Mouse (Mus musculus) embryonic facial prominence, embryonic 11.5 days (tissue): ENCODE measurements around the gene Smox. TPM values are rescaled to one million over a fixed set of nuclear protein-coding genes. Genes with fewer than 3 reads are reported as not detected.
A peak's percentile ranks its signal among the peaks of the same experiment; 100 is the strongest.

Experiments used
- ATAC-seq: fragments of 200-750 bp; cut with Nextera tagmentation; replicated peaks from 2 replicates; pipeline ENCODE4 v1.8.0; 2017; ENCODE audit warnings: low read depth; ENCODE audit not compliant: insufficient number of reproducible peaks, low FRiP score, low TSS enrichment
- DNase-seq: peaks from one replicate; pipeline ENCODE4 v3.0.0-alpha.2; 2015; ENCODE audit warnings: low spot score
- H3K27ac ChIP-seq: fragments of 300-500 bp; sonication (generic); replicated peaks from 2 replicates; pipeline ENCODE4 v1.5.1; 2014; ENCODE audit warnings: mild to moderate bottlenecking, low read depth, low read length, control low read depth
- H3K27me3 ChIP-seq: fragments of 300-500 bp; sonication (generic); 2 replicates; pipeline ENCODE4 v1.6.1; 2014; ENCODE audit warnings: mild to moderate bottlenecking, low read length, moderate library complexity, mixed read lengths; ENCODE audit not compliant: control insufficient read depth, insufficient read depth
- H3K36me3 ChIP-seq: fragments of 300-500 bp; sonication (generic); replicated peaks from 2 replicates; pipeline ENCODE4 v1.6.1; 2014; ENCODE audit warnings: low read depth, mild to moderate bottlenecking, low read length, moderate library complexity, mixed read lengths; ENCODE audit not compliant: control insufficient read depth, insufficient read depth
- H3K4me1 ChIP-seq: fragments of 300-500 bp; sonication (generic); 2 replicates; pipeline ENCODE4 v1.6.1; 2014; ENCODE audit warnings: low read length, mixed read lengths; ENCODE audit not compliant: control insufficient read depth, insufficient read depth
- H3K4me2 ChIP-seq: fragments of 300-500 bp; sonication (generic); 2 replicates; pipeline ENCODE4 v1.6.1; 2014; ENCODE audit warnings: low read depth, mild to moderate bottlenecking, control low read depth, low read length, moderate library complexity
- H3K4me3 ChIP-seq: fragments of 300-500 bp; sonication (generic); 2 replicates; pipeline ENCODE4 v1.5.1; 2014; ENCODE audit warnings: low read depth, low read length, control low read depth
- H3K9ac ChIP-seq: fragments of 300-500 bp; sonication (generic); replicated peaks from 2 replicates; pipeline ENCODE4 v1.6.1; 2014; ENCODE audit warnings: mild to moderate bottlenecking, control low read depth, low read length
- H3K9me3 ChIP-seq: fragments of 300-500 bp; sonication (generic); replicated peaks from 2 replicates; pipeline ENCODE4 v1.6.1; 2016; ENCODE audit warnings: mild to moderate bottlenecking, low read length, inconsistent platforms, mixed read lengths; ENCODE audit not compliant: control insufficient read depth
- WGBS: fragments of 180-500 bp; shearing (Covaris S2); extraction: QIAGEN DNeasy Blood & Tissue Kit; methylation state at CpG from one replicate; pipeline ENCODE4 v1.1.7; 2014; 5-methylcytosine and 5-hydroxymethylcytosine counted together
- polyA plus RNA-seq: library from polyadenylated mRNA; unstranded; fragments of >200 nt; fragmentation: Nextera tagmentation; extraction: Ambion mirVana; gene quantifications from 2 replicates; pipeline ENCODE4 v1.2.1, GENCODE M21; 2014

Gene Smox
- polyA plus RNA-seq, 1 experiment from 2014 or later = 38.7 TPM

GRCm38 (mm10) chr2:131496125-131496820 lies 5.0 kb downstream of the Smox start:
- WGBS = 86% methylated on average over 5 of the region's 5 CpGs
- DNase-seq (no peak), ATAC-seq (no peak)
- Histone ChIP-seq H3K4me3 (no peak overlapping the region), H3K27me3 (no peaks in the 10 kb centered on the region), H3K4me2 (no peak overlapping the region), H3K9ac (no peak overlapping the region), H3K36me3 (no peaks in the 10 kb centered on the region), H3K9me3 (no peaks in the 10 kb centered on the region), H3K27ac (no peak overlapping the region), H3K4me1 (no peaks in the 10 kb centered on the region; the same call in 1 of the 2 replicates)

GRCm38 (mm10) chr2:131497224-131497856 lies 6.0 kb downstream of the Smox start:
- ATAC-seq = no peak
- H3K36me3 ChIP-seq = no peaks in the 10 kb centered on the region
- H3K9me3 ChIP-seq = no peaks in the 10 kb centered on the region
- no peak overlapping the region for H3K9ac ChIP-seq
- H3K4me2 ChIP-seq = no peak overlapping the region
- 91% methylated on average over 4 of the region's 4 CpGs for WGBS
- no peak overlapping the region for H3K27ac ChIP-seq
- no peak overlapping the region for H3K4me3 ChIP-seq
- H3K27me3 ChIP-seq = no peaks in the 10 kb centered on the region
- no peak for DNase-seq
- H3K4me1 ChIP-seq = no peaks in the 10 kb centered on the region; the same call in 1 of the 2 replicates

DNA sequence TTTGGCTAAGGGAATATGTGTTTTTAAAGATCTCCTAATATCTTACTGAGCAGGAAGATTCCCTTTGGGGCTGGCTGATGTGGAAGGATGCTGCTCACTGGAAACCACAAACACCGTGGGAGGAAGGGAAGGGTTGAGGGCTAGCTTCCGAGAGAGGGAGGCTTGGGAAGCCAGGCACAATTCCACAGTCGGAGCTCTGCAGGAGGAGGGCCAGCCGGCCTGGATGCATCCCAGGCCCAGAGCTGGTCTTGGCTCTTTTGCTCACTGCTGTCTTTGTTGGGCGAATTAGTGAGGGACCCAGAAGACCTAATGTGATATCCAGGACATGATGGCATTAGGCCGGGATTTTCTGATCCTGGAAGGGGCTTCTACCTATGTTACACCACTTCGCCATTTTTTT lies 6.9 kb downstream of the Smox start:
- DNase-seq (no peak), ATAC-seq (no peak)
- Histone ChIP-seq H3K4me2 (no peak overlapping the region), H3K4me1 (no peaks in the 10 kb centered on the region; the same call in 1 of the 2 replicates), H3K27me3 (no peaks in the 10 kb centered on the region), H3K9ac (no peak overlapping the region), H3K4me3 (no peak overlapping the region), H3K9me3 (no peaks in the 10 kb centered on the region), H3K27ac (no peak overlapping the region), H3K36me3 (no peaks in the 10 kb centered on the region)
- WGBS = 64% methylated on average over 7 of the region's 7 CpGs

DNA sequence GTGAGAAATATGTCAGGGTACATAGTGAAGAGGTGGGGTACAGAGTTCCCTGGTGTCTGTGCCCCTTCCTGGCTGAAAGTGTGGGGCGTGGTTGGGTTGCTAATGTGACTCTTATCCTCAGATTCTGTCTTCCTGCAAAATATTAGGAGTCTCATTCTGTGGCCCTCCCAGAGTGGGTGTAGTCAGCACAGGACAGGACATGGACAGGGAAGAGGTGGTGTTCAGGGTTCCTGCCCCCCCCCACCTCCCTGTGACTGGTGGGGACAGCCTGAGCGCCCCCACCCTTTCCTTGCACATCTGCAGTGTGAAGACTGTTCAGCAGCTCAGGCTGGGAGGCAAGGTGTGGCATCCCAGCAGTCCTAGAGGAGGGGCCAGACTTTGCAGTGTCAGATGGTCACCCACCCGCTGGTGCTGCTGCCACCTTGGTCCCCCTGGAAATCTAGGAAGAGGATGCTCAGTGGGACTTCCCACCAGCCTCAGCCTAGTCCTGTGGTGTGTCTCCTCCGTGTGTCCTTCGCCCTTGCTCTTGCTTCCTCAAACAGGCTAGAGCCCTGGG lies 8.1 kb downstream of the Smox start:
- no peak overlapping the region for H3K27ac ChIP-seq
- H3K4me2 ChIP-seq = no peak overlapping the region
- DNase-seq (no peak), ATAC-seq (no peak)
- H3K4me1 ChIP-seq = no peaks in the 10 kb centered on the region; the same call in 1 of the 2 replicates
- no peaks in the 10 kb centered on the region for H3K36me3 ChIP-seq
- no peaks in the 10 kb centered on the region for H3K27me3 ChIP-seq
- H3K9ac ChIP-seq = no peak overlapping the region
- no peak overlapping the region for H3K4me3 ChIP-seq
- 66% methylated on average over 5 of the region's 5 CpGs for WGBS
- H3K9me3 ChIP-seq = no peaks in the 10 kb centered on the region

DNA sequence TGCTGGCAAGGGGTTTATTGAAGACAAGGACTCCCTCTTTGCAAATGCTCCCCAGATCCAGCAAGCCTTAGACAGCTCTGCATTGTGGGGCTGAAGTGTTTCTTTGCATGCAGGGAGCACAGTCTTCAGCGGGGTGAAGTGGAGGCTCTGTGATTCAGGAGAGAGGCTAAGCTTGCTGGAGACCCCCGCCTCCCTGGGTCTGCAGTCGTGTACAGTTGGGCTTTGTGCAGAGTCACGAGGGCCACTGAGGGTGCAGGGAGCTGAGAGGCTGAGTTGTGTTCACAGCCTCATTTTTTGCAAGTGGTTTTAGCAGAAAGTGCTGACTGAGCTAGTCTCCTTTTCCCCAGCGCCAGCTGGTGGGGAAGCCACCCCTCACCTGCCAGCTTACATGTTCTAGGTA lies 10.6 kb downstream of the Smox start:
- 52% methylated on average over 5 of the region's 5 CpGs for whole genome bisulfite sequencing
- Histone ChIP-seq H3K9ac (no peak overlapping the region; the same call in 1 of the 2 replicates), H3K9me3 (no peaks in the 10 kb centered on the region), H3K27me3 (no peaks in the 10 kb centered on the region), H3K4me2 (no peak overlapping the region), H3K4me1 (peaks cover 10% of the 10 kb centered on the region), H3K4me3 (no peak overlapping the region), H3K36me3 (no peaks in the 10 kb centered on the region), H3K27ac (no peak overlapping the region; the same call in 1 of the 2 replicates)
- ATAC-seq (no peak), DNase-seq (no peak)

DNA sequence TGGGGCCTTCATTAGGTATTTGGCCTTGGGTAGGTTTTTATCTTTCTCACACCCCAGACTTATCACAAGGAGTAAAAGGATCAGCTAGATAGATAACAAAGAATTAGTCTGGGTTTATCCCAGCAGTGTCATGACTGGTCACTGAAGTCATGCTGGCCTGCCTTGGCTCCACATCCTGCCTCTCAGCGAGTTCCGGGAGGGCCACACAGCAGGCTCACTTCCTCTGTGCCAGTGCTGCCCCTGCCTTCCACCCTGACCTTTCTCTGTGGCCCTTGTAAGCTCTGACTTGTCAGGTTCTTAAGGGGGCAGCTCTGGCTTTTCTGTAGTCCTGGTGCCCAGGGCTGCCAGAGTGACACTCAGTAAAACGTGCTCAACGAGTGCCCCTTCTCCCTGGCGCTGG lies 11.3 kb downstream of the Smox start:
- H3K27me3 ChIP-seq = no peaks in the 10 kb centered on the region
- 63% methylated on average over 5 of the region's 5 CpGs for WGBS
- peaks cover 11% of the 10 kb centered on the region for H3K4me1 ChIP-seq
- no peak overlapping the region for H3K4me2 ChIP-seq
- H3K27ac ChIP-seq = no peak overlapping the region; the same call in 1 of the 2 replicates
- H3K9me3 ChIP-seq = no peaks in the 10 kb centered on the region
- H3K9ac ChIP-seq = no peak overlapping the region
- no peak for DNase-seq
- no peaks in the 10 kb centered on the region for H3K36me3 ChIP-seq
- no peak overlapping the region for H3K4me3 ChIP-seq
- no peak for ATAC-seq

- Histone ChIP-seq H3K4me1 (peaks cover 14% of the 10 kb centered on the region), H3K27me3 (no peaks in the 10 kb centered on the region), H3K36me3 (no peaks in the 10 kb centered on the region), H3K4me2 (no peak overlapping the region), H3K9me3 (no peaks in the 10 kb centered on the region), H3K9ac (no peak overlapping the region), H3K27ac (0 out of 2 replicates have a peak overlapping the region, but pooled peaks have one; percentile 80), H3K4me3 (no peak overlapping the region)
- no peak for ATAC-seq
- DNase-seq = no peak
Observed at GRCm38 (mm10) chr2:131505431-131505830, 14.1 kb downstream of the Smox start.

DNA sequence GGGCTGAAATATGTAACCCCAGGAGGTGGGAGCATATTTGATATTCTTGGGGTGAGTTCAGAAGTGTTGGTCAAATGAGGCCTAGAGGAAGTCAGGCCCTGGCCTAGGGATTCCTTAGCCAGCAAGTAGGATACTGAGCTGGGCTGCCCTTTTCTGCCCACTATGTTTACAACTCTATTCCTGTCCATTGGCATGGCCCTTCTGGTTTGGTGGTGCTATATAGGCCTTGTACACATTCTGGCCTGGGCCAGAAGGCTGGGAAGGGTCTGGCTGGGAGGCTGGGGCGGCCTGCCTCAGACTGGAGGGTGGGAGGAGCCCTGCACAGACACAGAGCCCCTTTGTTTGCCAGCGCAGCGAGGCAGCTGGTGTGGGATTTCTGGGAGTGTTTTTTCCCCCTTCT lies 15.1 kb downstream of the Smox start:
- DNase-seq = peak; percentile 72
- peak overlapping the region; percentile 80 for H3K27ac ChIP-seq
- H3K9ac ChIP-seq = peak overlapping the region; percentile 23
- H3K9me3 ChIP-seq = no peaks in the 10 kb centered on the region
- H3K4me1 ChIP-seq = peaks cover 14% of the 10 kb centered on the region
- 12% methylated on average over 3 of the region's 3 CpGs for WGBS
- ATAC-seq = peak; percentile 81
- H3K36me3 ChIP-seq = no peaks in the 10 kb centered on the region
- H3K27me3 ChIP-seq = no peaks in the 10 kb centered on the region
- no peak overlapping the region for H3K4me2 ChIP-seq
- no peak overlapping the region for H3K4me3 ChIP-seq
